Mouse (Mus musculus): Measurements from ENCODE around the gene Ech1.

Gene Ech1

DNA sequence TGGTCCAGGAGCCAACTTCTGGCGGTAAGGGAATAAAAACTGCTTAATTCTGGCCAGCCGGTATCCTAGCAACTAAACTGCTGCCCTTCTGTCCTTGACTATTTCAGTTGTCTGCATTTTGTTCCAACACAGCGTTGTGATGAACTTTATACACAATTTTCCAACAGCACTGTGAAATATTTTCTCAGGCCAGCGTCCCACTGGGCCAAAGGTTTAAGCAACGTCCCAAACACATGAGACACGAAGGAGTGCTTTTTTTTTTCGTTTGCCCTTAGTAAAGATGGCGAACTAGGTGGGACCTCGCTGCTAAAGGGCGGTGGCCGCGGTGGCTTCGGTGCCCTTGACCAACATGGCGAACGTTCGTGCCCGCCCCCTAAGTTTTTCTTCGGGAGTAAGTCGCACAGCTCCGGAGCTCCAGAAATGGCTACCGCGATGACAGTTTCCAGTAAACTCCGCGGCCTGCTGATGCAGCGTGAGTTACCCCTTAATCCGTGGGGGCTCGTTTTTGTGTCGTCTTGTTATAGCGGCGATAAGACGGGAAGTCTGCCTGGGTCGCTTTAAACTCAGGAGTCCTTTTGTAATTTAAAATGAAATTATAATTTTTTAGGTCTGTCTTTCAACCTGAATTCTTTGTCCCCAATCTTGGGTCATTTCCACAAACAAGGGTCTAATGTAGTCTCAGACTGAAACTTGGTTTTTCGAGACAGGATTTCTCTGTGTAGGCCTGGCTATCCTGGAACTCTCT lies at the start of gene Ech1:
Gene Ech1, plus strand, starts transcription at position 277 of the 745 bp plus-strand sequence.
- peak; percentile 91 for DNase-seq

- no peak for DNase-seq
Measured at GRCm38 (mm10) chr7:28778825-28779224, 46.2 kb upstream of the Ech1 start.

GRCm38 (mm10) chr7:28780067-28780658 lies 44.9 kb upstream of the Ech1 start:
- DNase-seq: peak; percentile 88

DNA sequence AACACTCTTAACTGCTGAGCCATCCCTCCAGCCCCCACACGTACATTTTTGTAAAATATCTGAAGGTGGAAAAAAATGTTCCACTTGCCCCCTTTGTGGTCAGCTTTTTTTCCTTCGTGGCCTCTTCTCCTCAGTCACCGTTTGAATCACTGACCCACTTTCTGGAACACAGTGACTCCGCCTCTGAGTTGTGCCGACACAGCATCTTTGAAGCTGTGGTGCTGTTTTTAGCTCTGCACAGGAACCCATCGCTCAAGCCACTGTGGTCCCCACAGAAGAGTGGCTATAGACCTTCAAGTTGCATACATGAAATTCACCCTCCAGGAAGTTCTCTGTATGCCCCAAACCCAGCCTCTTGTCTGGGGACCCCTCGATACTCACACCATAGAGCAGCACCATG lies 44.2 kb upstream of the Ech1 start:
- DNase-seq: no peak

- no peak for DNase-seq
Measured at GRCm38 (mm10) chr7:28781261-28781663, 43.8 kb upstream of the Ech1 start.

- no peak for DNase-seq
Measured at GRCm38 (mm10) chr7:28785161-28785560, 39.9 kb upstream of the Ech1 start.

- no peak for DNase-seq
Measured at GRCm38 (mm10) chr7:28787884-28788283, 37.1 kb upstream of the Ech1 start.

DNA sequence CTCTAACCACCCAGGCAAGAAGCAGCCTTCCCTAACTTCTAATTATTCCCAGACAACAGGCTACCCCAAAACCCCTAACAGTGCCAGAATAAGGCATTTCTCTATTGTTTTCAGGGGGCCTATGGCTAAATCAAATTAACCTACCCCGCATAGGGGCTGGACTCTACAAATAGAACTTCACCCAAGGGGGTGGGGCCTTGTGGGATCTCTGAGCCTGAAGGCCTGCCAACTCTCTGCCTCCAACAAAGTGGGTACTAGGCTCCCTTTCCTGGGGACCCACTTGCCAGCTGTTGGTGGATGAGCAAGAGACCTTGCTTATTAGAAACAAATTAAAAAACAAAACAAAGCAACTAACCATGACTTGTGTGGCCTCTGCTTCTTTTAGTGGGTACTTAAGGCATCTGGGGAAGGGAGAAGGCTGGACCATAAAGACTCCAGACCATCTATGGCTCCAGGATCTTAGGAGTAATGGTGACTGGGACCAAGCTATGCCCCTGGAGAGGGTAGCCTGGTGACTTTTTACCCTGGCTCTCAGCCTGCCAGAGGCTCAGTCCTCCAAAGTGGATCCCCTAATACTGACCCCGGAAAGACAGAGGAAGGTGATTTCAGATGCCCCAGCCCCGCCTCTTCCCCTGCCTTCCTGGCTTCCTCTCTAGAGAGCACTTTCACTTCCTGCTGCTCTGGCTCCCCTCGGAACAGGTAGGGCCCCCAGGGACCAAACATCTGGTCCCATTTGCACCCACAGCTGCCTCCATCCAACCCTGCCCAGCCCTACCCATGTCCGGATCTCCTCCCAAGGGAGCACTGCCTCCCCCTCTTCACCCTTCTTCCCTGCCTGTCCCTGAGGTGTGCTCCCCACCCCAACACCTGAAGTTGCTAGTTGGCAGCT lies 36.5 kb upstream of the Ech1 start, which contains the start of gene Rinl:
Gene Rinl, plus strand, starts transcription at position 663 of the 889 bp plus-strand sequence.
- no peak for DNase-seq

GRCm38 (mm10) chr7:28789235-28789634 lies 35.8 kb upstream of the Ech1 start:
- no peak for DNase-seq

GRCm38 (mm10) chr7:28790066-28790806 lies 34.8 kb upstream of the Ech1 start:
- DNase-seq: no peak

DNA sequence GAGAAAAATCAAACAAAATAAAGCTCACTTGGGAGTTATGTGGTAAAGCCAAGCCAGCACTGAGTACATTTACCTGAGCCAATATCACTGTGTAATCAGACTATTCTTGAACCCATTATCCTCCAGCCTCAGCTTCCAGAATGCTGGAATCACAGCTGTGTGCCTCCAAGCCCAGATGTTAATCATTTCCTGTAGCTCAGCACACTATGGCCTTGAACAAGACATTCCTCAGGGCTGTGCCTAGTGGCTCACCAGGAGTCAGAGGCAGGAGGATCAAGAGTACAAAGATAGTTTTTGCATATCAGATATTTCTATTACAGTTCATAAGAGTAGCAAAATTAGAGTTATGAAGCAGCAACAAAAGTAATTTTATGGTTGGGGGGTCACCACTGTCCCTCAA lies 33.3 kb upstream of the Ech1 start:
- no peak for DNase-seq

- DNase-seq: no peak
Measured at GRCm38 (mm10) chr7:28792391-28793185, 32.4 kb upstream of the Ech1 start.

DNA sequence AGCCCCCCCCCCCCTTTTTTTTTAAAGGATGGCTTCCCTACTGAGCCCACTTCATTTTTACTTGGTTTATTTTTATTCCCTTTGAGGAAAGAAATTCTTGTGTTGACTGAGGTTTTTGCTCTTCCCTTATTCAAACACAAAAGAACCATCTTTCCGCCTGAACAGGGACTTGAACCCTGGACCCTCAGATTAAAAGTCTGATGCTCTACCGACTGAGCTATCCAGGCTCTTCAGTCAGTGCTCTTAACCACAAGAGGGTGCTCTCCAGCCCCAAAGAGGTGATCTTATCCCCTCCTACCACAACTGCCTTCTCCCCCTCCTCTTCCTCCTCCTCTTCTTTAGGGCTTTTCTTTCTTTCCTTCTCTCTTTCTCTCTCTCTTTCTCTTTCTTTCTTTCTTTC lies 31.2 kb upstream of the Ech1 start:
- DNase-seq: no peak

DNA sequence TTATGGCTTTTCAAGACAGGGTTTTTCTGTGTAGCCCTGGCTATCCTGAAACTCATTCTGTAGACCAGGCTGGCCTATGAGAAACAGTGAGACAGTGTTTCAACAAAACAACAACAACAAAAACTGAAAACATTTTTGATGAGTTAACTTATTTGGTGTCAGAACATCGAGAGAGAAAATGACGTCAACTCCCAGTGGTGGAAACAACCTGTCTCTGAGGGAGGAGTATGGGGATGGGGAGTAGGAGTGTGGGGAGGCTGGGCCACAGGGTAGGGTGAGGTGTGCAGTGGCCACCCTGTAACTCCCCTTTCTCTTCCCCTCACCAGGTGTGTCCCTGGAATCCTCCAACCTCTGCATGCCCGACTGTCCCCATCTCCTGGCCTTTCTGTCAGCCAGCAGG lies 30.5 kb upstream of the Ech1 start:
- DNase-seq: no peak

DNA sequence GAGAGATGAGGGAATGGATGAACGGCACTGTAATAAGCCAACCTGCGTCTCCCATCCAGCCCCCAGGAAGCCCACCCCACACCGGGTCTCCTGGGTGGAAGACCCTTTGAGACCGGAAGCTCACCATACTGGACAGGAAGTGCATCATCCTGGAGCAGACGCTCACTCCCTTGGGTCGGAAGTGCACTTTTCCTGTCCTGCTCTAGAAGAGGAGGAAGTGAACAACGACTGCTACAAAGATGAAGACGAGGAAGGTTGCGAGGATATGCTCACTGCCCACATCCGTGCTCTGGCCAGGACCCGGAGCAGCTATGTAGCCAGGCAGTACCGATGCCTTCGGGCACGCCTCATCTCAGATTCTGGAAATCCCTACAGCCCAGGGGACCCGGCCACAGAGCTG lies 29.2 kb upstream of the Ech1 start:
- no peak for DNase-seq

DNA sequence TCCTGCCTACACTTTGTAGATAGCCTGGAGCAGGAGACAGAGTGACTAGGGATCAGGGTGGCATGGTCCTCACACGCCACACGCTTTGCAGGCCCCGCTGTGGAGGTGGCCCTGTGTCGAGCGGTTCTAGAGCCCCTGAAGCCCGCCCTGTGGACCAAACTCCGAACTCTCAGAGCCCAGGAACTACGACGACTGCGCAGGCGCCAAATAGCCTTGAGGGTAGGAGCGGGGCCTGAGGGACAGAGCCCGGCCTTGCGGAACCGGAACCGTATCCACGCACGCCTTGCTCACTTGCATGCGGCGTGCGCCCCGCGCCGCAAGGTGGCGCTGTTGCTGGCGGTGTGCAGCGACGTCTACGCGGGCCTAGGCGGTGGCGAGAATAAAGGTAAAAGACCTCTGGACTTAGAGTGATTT lies 28.4 kb upstream of the Ech1 start:
- peak; percentile 77 for DNase-seq

GRCm38 (mm10) chr7:28799994-28800393 lies 25.0 kb upstream of the Ech1 start:
- DNase-seq: no peak

DNA sequence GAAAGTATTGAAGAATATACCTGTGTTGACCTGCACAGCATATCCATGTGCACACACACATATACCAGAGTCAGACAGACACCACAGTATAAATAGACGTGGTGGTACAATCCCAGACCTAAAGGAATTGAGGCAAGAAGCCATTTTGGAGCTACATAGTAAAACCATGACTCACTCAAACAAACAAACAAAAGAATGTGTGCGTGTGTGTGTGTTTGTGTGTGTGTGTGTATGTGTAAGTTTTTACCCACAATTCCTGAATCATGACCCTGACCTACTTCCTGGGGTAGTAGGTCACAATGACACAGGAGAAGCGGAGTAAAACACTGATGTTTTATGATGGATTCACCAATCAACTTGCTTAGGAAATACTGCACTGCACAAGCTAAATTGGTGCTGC lies 23.6 kb upstream of the Ech1 start:
- DNase-seq: no peak

DNA sequence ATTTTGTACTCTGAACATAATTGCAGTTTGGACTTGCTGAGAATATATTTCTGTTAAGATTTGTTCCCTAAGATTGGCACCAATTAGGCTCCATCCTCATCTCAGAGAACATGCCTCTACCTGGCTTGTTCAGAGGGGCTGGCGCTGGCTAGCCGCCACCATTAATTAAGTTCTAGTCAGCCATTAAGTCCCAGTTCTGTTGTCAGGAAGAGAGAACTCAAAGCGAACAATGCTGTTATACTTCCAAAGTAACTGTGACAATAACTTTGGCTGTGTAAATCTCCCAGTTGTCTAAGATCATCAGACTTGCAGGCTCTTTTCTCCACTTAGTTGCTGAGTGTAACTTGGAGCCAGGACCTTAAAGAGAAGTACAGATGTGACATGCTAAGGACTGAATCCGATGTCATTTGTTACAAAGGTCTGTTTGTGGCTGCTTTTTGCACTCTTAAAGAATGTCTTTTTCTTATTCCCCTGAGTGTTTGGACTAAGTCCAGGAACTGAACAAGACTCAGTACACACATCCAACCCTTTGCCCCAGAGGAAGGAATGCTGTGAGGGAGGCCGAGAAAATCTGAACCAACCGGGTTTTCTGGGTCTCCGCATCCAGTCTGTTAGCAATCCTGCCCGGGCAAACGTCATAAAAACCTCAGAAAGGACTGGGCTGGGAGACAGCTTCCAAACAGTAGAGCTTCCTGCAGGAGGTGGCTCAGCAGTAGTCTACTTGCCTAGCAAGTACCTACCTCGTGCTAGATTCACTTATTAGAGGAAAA lies 22.9 kb upstream of the Ech1 start:
- DNase-seq: no peak

DNA sequence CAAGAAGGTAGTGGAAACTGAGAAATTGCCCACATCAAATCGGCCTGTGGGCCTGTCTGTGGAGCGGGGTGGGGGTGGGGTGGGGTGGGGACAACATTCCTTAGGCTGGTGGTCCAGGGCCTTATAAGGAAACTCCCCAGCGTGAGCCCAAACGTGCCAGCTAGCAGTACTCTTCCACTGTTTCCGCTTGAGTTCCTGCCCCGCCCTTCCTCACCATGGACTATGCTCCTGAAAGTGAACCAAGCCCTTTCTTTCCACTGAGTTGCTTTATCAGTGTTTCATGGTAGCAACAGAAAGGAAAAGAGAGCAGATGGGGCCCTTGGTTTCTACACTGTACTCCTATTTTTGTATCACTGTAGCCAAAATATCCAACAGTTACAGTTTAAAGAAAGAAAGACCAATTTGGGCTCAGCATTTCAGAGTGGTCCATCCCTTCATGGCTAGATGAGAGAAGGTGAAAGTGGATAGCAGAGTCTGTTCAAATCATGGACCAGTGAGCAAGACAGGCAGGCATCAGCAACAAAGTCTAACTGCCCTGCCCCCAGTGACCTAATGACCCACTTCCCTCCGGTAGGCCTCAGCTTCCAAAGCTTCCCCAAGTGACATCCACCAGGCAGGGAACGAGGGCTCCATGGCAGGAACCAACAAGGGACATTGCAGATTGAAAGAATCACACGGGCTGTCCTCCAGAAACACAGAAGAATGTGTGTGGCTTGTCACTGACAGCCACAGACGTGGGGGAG lies 22.0 kb upstream of the Ech1 start:
- DNase-seq: no peak

- DNase-seq: no peak
Measured at GRCm38 (mm10) chr7:28803756-28804155, 21.3 kb upstream of the Ech1 start.
